Mouse (Mus musculus): ENCODE results near the gene Ugcg. TPM values are rescaled to one million over a fixed set of nuclear protein-coding genes. Genes with fewer than 3 reads are reported as not detected.

Ugcg gene
- 20.3 and 25.3 TPM in 2 replicates for polyA plus RNA-seq (2015; fragmentation: Nextera tagmentation; extraction: Ambion mirVana)

- H3K27me3 ChIP-seq (replicated peaks; ENCODE audit: control insufficient read depth, insufficient read depth, low read length): no peaks in the 10 kb centered on the region
- H3K36me3 ChIP-seq (ENCODE audit: control insufficient read depth, insufficient read depth): no peaks in the 10 kb centered on the region
- no peak for TF ChIP-seq CTCF (IDR thresholded peaks at IDR 0.05; ENCODE audit: low read depth)
- H3K27ac ChIP-seq (ENCODE audit: low read depth, low read length): peak within 1 kb of the TSS; percentile 95
- ATAC-seq: peak; percentile 90
- H3K4me1 ChIP-seq (replicated peaks; ENCODE audit: control insufficient read depth, insufficient read depth, low read length): peaks cover 3% of the 10 kb centered on the region; the same call in 1 of the 2 replicates
- peak within 1 kb of the TSS; percentile 84 for H3K4me2 ChIP-seq (replicated peaks; ENCODE audit: low read depth)
- H3K4me3 ChIP-seq (ENCODE audit: low read depth, low read length): peak within 1 kb of the TSS; percentile 99
- H3K9ac ChIP-seq (ENCODE audit: low read depth, low read length): peak within 1 kb of the TSS; percentile 98
- under 1% methylated on average over 49 of the region's 99 CpGs for WGBS
- no peaks in the 10 kb centered on the region for H3K9me3 ChIP-seq (ENCODE audit: control insufficient read depth)
Measured at GRCm38 (mm10) chr4:59188802-59189545, at the start of gene Ugcg. Gene Ugcg, plus strand, starts transcription at chr4:59189257.

- H3K27me3 ChIP-seq (replicated peaks; ENCODE audit: control insufficient read depth, insufficient read depth, low read length): no peaks in the 10 kb centered on the region
- no peak overlapping the region for H3K9ac ChIP-seq (ENCODE audit: low read depth, low read length)
- no peaks in the 10 kb centered on the region for H3K36me3 ChIP-seq (ENCODE audit: control insufficient read depth, insufficient read depth)
- no peaks in the 10 kb centered on the region for H3K9me3 ChIP-seq (ENCODE audit: control insufficient read depth)
- H3K4me2 ChIP-seq (replicated peaks; ENCODE audit: low read depth): no peak overlapping the region
- no peak overlapping the region for H3K27ac ChIP-seq (ENCODE audit: low read depth, low read length)
- no peak for TF ChIP-seq CTCF (IDR thresholded peaks at IDR 0.05; ENCODE audit: low read depth)
- ATAC-seq: no peak
- H3K4me3 ChIP-seq (ENCODE audit: low read depth, low read length): no peak overlapping the region
- 58% methylated on average over 5 of the region's 5 CpGs for WGBS
- H3K4me1 ChIP-seq (replicated peaks; ENCODE audit: control insufficient read depth, insufficient read depth, low read length): no peaks in the 10 kb centered on the region
Measured at GRCm38 (mm10) chr4:59149043-59149442, 40.0 kb upstream of the Ugcg start.

DNA sequence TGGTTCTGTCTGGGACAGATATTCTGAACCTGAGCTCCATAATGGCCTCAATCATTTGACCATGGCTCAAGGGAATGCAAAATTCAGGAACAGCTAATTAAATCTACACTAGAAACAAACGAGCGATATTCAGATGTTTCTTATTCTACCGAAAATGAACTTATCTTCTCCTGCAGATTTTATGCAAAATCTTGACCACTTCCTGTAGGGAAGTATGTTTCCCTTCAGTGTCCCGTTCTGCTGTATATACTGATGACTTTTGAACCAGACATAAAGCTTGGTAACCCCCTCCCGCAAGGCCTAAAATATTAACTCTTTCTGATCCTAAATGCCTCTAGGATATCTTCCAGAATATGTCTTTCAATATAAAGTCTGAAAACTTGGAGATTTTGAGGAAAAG is 38.1 kb upstream of the Ugcg start:
- WGBS: 60% methylated on average over 5 of the region's 5 CpGs
- no peak for TF ChIP-seq CTCF (IDR thresholded peaks at IDR 0.05; ENCODE audit: low read depth)
- Histone ChIP-seq H3K27me3 (replicated peaks; ENCODE audit: control insufficient read depth, insufficient read depth, low read length) (no peaks in the 10 kb centered on the region), H3K4me3 (ENCODE audit: low read depth, low read length) (no peak overlapping the region), H3K27ac (ENCODE audit: low read depth, low read length) (no peak overlapping the region), H3K9ac (ENCODE audit: low read depth, low read length) (no peak overlapping the region), H3K4me1 (replicated peaks; ENCODE audit: control insufficient read depth, insufficient read depth, low read length) (no peaks in the 10 kb centered on the region), H3K4me2 (replicated peaks; ENCODE audit: low read depth) (no peak overlapping the region), H3K36me3 (ENCODE audit: control insufficient read depth, insufficient read depth) (no peaks in the 10 kb centered on the region), H3K9me3 (ENCODE audit: control insufficient read depth) (no peaks in the 10 kb centered on the region)
- ATAC-seq: no peak

DNA sequence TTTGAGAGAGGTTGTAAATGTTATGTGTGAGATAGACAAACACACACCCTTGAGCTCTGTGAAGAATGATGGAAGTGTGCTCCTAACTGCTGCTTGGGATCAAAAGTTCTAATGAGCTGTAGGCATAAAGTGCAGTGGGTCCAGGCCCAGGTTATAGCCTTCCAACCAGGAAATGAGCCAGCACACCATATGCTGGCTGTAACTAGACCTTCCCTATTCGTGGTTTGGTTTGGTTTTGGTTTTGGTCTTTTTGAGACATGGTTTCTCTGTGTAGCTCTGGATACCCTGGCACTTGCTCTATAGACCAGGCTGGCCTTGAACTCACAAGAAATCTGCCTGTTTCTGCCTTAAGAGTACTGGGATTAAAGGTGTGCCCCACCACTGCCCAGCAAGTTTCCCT is 37.1 kb upstream of the Ugcg start:
- Histone ChIP-seq H3K36me3 (ENCODE audit: control insufficient read depth, insufficient read depth) (no peaks in the 10 kb centered on the region), H3K27me3 (replicated peaks; ENCODE audit: control insufficient read depth, insufficient read depth, low read length) (no peaks in the 10 kb centered on the region), H3K9ac (ENCODE audit: low read depth, low read length) (no peak overlapping the region), H3K4me1 (replicated peaks; ENCODE audit: control insufficient read depth, insufficient read depth, low read length) (no peaks in the 10 kb centered on the region), H3K27ac (ENCODE audit: low read depth, low read length) (no peak overlapping the region), H3K4me2 (replicated peaks; ENCODE audit: low read depth) (no peak overlapping the region), H3K4me3 (ENCODE audit: low read depth, low read length) (no peak overlapping the region), H3K9me3 (ENCODE audit: control insufficient read depth) (no peaks in the 10 kb centered on the region)
- no peak for ATAC-seq
- WGBS: 65% methylated on average over 1 of the region's 1 CpGs
- TF ChIP-seq CTCF (IDR thresholded peaks at IDR 0.05; ENCODE audit: low read depth): no peak

DNA sequence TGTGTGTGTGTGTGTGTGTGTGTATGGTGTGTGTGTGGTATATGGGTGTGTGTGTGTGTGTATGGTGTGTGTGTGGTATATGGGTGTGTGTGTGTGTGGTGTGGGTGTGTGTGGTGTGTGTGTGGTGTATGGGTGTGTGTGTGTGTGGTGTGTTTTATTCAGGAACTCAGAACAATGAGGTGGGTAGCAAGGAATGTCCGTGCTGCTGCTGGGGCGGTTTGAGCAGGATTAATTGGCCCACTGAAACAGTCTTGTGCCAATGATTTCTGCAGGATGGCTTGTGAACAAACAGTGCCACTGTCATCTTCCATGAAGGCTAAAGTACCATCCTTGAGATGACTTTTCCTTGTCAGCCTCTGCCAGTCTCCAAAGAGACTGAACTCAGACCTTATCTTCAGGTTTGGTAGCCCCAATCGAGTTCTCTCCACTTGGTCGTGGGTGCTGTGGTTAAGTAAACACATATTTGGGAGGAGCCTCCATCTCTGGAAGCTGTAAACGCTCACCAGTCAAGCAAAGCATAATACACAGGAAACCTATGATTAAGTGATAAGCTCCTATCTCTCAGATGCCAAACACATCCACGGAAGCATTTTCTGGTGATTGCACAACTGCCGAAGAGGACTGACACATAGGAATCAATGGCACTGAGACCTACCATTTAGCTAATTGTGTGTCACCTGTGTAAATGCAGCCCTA is 32.0 kb upstream of the Ugcg start:
- H3K36me3 ChIP-seq (ENCODE audit: control insufficient read depth, insufficient read depth): no peaks in the 10 kb centered on the region
- no peaks in the 10 kb centered on the region for H3K27me3 ChIP-seq (replicated peaks; ENCODE audit: control insufficient read depth, insufficient read depth, low read length)
- 22% methylated on average over 7 of the region's 7 CpGs for WGBS
- H3K4me1 ChIP-seq (replicated peaks; ENCODE audit: control insufficient read depth, insufficient read depth, low read length): no peaks in the 10 kb centered on the region
- H3K9me3 ChIP-seq (ENCODE audit: control insufficient read depth): no peaks in the 10 kb centered on the region
- H3K4me3 ChIP-seq (ENCODE audit: low read depth, low read length): no peak overlapping the region
- H3K9ac ChIP-seq (ENCODE audit: low read depth, low read length): no peak overlapping the region
- no peak for TF ChIP-seq CTCF (IDR thresholded peaks at IDR 0.05; ENCODE audit: low read depth)
- no peak overlapping the region for H3K27ac ChIP-seq (ENCODE audit: low read depth, low read length)
- no peak for ATAC-seq
- no peak overlapping the region for H3K4me2 ChIP-seq (replicated peaks; ENCODE audit: low read depth)

DNA sequence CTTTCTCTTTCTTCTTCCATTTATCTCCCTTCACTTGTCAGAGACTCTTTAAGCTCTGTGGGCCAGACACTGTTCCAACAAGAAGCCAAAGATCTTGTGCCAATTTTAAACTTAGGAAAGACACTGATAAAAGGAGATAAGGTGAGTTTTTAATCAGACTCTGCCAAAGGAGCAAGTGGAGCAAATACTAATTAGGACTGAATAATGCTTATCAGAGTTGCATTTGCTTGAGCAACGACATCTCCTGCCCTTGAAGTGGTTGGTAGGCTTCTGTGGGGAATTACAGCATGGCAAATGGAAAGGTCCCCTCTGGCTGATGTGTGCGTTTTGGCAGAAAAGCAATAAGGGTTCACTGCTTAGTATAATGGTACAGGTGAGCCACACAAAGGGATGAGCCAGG is 31.4 kb upstream of the Ugcg start:
- Histone ChIP-seq H3K36me3 (ENCODE audit: control insufficient read depth, insufficient read depth) (no peaks in the 10 kb centered on the region), H3K27ac (ENCODE audit: low read depth, low read length) (no peak overlapping the region), H3K9ac (ENCODE audit: low read depth, low read length) (no peak overlapping the region), H3K27me3 (replicated peaks; ENCODE audit: control insufficient read depth, insufficient read depth, low read length) (no peaks in the 10 kb centered on the region), H3K4me2 (replicated peaks; ENCODE audit: low read depth) (no peak overlapping the region), H3K4me3 (ENCODE audit: low read depth, low read length) (no peak overlapping the region), H3K9me3 (ENCODE audit: control insufficient read depth) (no peaks in the 10 kb centered on the region), H3K4me1 (replicated peaks; ENCODE audit: control insufficient read depth, insufficient read depth, low read length) (no peaks in the 10 kb centered on the region)
- ATAC-seq: no peak
- TF ChIP-seq CTCF (IDR thresholded peaks at IDR 0.05; ENCODE audit: low read depth): no peak
- WGBS: 57% methylated on average over 2 of the region's 2 CpGs
